Mouse (Mus musculus) heart, embryonic 12.5 days (tissue): ENCODE data around the gene Fbxo31. TPM values are rescaled to one million over a fixed set of nuclear protein-coding genes. Genes with fewer than 3 reads are reported as not detected.

Experiments
- ATAC-seq: fragments of 200-750 bp; cut with Nextera tagmentation; 2 replicates; pipeline ENCODE4 v1.8.0; 2017; ENCODE audit warnings: moderate TSS enrichment, moderate library complexity; ENCODE audit not compliant: insufficient number of reproducible peaks, low FRiP score
- H3K27ac ChIP-seq: fragments of 300-500 bp; sonication (generic); 2 replicates; pipeline ENCODE4 v1.5.1; 2016; ENCODE audit warnings: mild to moderate bottlenecking, moderate library complexity; ENCODE audit not compliant: poor library complexity, severe bottlenecking
- H3K27me3 ChIP-seq: fragments of 300-500 bp; sonication (generic); replicated peaks from 2 replicates; pipeline ENCODE4 v1.6.1; 2016; ENCODE audit warnings: mild to moderate bottlenecking, moderate library complexity
- H3K36me3 ChIP-seq: fragments of 300-500 bp; sonication (generic); 2 replicates; pipeline ENCODE4 v1.6.1; 2016; ENCODE audit warnings: mild to moderate bottlenecking, moderate library complexity
- H3K4me1 ChIP-seq: fragments of 300-500 bp; sonication (generic); replicated peaks from 2 replicates; pipeline ENCODE4 v1.6.1; 2016; ENCODE audit warnings: mild to moderate bottlenecking
- H3K4me2 ChIP-seq: fragments of 300-500 bp; sonication (generic); 2 replicates; pipeline ENCODE4 v1.6.1; 2016; ENCODE audit warnings: mild to moderate bottlenecking, moderate library complexity
- H3K4me3 ChIP-seq: fragments of 300-500 bp; sonication (generic); 2 replicates; pipeline ENCODE4 v1.5.1; 2016; ENCODE audit warnings: mild to moderate bottlenecking
- H3K9ac ChIP-seq: fragments of 300-500 bp; sonication (generic); 2 replicates; pipeline ENCODE4 v1.6.1; 2016; ENCODE audit warnings: mild to moderate bottlenecking, moderate library complexity
- H3K9me3 ChIP-seq: fragments of 300-500 bp; sonication (generic); replicated peaks from 2 replicates; pipeline ENCODE4 v1.6.1; 2016; ENCODE audit warnings: mild to moderate bottlenecking, moderate library complexity
- WGBS: fragments of 180-500 bp; shearing (Covaris S2); methylation state at CpG from one replicate; pipeline ENCODE4 v1.1.7; 2016; 5-methylcytosine and 5-hydroxymethylcytosine counted together
- polyA plus RNA-seq: library from polyadenylated mRNA; unstranded; fragments of >200 nt; fragmentation: Nextera tagmentation; extraction: Ambion mirVana; gene quantifications from 2 replicates; pipeline ENCODE4 v1.2.1, GENCODE M21; 2016

Fbxo31 gene
- polyA plus RNA-seq, 1 experiment from 2014 or later: 13.7 TPM

DNA sequence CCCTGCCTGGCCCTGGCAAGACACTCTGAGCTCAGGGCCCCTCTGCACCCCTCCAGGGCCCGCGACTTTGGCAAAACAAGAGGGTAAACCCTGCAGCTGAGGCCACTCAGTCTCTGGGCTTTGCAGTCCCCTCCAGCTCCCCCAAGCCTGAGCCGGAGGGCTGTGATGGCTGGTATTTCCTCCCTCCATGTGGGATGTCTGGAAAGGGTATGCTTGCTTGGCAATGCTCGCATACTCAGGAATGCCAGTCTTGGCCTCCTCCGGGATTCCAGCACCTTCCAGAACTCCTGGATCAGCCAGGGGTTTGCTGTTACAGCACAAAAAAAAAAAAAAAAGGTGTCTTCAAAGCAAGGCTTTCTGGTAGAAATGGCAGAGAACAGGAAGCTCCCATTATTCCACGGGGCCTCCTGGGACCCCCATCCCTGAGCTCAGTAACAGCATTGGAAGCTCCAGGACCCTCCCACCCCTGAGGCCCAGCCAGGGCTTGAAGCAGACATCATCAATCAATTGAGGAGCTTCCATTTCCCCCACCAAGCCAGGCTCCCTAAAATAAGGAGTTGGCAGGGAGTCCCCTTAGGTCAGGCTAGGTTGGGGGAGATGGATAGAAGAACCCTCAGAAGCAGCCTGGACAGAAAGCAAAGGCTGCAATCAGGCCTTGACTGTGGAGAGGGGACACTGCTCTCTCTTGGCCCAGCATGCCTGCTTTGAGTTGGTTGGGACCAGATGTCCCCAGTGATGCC, 51.6 kb downstream of the Fbxo31 start:
- H3K27me3 ChIP-seq: peaks cover 30% of the 10 kb centered on the region
- no peaks in the 10 kb centered on the region for H3K36me3 ChIP-seq
- 58% methylated on average over 6 of the region's 6 CpGs for WGBS
- no peaks in the 10 kb centered on the region for H3K4me1 ChIP-seq
- no peak overlapping the region for H3K4me2 ChIP-seq
- H3K9me3 ChIP-seq: no peaks in the 10 kb centered on the region
- no peak overlapping the region for H3K27ac ChIP-seq
- ATAC-seq: no peak
- no peak overlapping the region for H3K9ac ChIP-seq
- H3K4me3 ChIP-seq: no peak overlapping the region

DNA sequence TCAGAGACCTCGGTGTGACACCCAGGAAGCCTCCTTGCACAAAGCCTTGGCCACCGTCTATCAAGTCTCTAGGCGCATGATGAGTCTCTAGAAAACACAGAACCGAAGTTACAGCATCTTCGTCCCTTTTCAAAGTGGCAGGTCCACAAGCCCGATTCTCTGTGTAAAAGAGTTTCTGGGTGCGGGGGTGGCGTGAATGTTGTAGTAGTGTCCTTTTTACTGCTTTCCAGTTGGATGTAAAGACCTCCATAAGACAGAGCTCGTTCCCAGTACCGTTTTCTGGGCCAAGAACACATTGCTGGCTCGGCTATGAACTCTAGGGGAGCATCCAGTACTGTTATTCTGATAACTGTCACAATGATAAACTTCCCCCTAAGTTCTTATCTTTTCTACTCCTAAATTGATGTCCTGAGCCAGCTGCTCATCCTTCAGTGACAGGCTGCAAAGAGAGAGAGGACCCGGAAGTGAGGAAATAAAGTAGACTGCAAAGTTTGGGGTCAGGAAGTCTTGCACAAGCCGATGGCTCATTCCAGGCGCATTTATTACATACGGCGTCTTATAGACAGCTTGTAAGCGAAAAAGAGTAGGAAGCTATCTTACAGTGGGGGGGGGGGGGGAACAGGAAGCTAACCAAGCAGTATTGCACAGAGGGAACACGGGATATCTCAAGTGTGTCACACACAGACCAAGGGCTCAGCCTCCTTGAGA, 53.3 kb downstream of the Fbxo31 start:
- Histone ChIP-seq H3K9me3 (no peaks in the 10 kb centered on the region), H3K4me1 (no peaks in the 10 kb centered on the region), H3K27me3 (peaks cover 15% of the 10 kb centered on the region), H3K9ac (no peak overlapping the region), H3K36me3 (no peaks in the 10 kb centered on the region), H3K27ac (no peak overlapping the region), H3K4me2 (no peak overlapping the region), H3K4me3 (no peak overlapping the region)
- 69% methylated on average over 18 of the region's 18 CpGs for WGBS
- no peak for ATAC-seq

DNA sequence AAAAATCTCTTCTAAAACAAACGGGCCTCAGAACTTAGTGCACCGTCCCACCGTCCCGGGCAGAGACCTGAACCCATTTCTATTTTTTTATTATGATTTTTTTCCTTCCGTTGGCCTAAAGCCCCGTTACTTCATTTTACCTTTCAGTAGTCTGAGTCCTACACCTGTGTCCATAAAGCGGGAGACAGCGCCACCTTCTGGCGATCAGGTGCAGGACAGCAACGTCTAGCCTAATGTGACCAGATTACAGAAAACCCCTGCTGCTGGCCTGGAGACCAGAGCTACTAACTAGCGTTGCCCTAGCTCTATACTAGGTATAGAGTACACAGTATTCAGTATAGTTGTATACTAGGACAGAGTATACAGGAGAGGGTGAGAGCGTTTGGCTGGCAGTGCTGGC, 65.2 kb downstream of the Fbxo31 start:
- H3K4me2 ChIP-seq: no peak overlapping the region
- ATAC-seq: peak; percentile 61; the same call in 1 of the 2 replicates
- no peaks in the 10 kb centered on the region for H3K36me3 ChIP-seq
- H3K4me1 ChIP-seq: no peaks in the 10 kb centered on the region
- no peaks in the 10 kb centered on the region for H3K9me3 ChIP-seq
- WGBS: 6% methylated on average over 12 of the region's 12 CpGs
- peaks cover 37% of the 10 kb centered on the region for H3K27me3 ChIP-seq
- H3K27ac ChIP-seq: no peak overlapping the region
- no peak overlapping the region for H3K4me3 ChIP-seq
- H3K9ac ChIP-seq: no peak overlapping the region

DNA sequence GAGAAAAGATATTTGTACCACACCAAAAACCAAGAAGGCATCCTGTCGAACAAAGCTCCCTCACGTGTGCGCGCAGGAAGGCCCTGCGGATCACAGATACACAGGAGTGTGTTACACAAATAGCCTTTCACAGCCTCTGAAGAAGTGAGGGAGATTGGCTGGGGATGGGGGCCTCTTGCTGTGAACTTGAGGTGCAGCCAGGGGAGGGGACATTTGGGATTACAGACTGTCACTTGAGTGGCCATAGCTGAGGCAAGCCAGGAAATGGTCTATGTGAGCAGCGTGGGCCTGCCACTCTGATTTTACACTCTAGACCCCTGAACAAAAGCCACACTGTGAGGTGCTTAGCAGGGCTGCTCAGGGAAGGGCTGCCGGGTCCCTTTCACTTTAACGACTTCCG, 66.9 kb downstream of the Fbxo31 start:
- Histone ChIP-seq H3K9ac (no peak overlapping the region), H3K27ac (no peak overlapping the region), H3K4me1 (no peaks in the 10 kb centered on the region), H3K4me2 (no peak overlapping the region), H3K9me3 (no peaks in the 10 kb centered on the region), H3K36me3 (no peaks in the 10 kb centered on the region), H3K4me3 (no peak overlapping the region), H3K27me3 (peaks cover 37% of the 10 kb centered on the region)
- ATAC-seq: no peak
- 62% methylated on average over 9 of the region's 9 CpGs for WGBS

Other genes with a start within 250 kb of the Fbxo31 start
- gene 1700018B08Rik, start 34.5 kb downstream of the Fbxo31 start, polyA plus RNA-seq: not detected in 2 replicates
- 176 and 182 TPM in 2 replicates for gene Map1lc3b, start 11.6 kb upstream of the Fbxo31 start, polyA plus RNA-seq
- 9.2 and 9.9 TPM in 2 replicates for gene Zcchc14, start 74.1 kb upstream of the Fbxo31 start, polyA plus RNA-seq
- gene Jph3, start 150.8 kb upstream of the Fbxo31 start, polyA plus RNA-seq: 0.27 and 0.31 TPM in 2 replicates